Mouse (Mus musculus): ENCODE data around the gene Fap. TPM values are rescaled to one million over a fixed set of nuclear protein-coding genes. Genes with fewer than 3 reads are reported as not detected.

The Fap gene
- polyA plus RNA-seq, 1 experiment from 2014 or later = 10.5 TPM

DNA sequence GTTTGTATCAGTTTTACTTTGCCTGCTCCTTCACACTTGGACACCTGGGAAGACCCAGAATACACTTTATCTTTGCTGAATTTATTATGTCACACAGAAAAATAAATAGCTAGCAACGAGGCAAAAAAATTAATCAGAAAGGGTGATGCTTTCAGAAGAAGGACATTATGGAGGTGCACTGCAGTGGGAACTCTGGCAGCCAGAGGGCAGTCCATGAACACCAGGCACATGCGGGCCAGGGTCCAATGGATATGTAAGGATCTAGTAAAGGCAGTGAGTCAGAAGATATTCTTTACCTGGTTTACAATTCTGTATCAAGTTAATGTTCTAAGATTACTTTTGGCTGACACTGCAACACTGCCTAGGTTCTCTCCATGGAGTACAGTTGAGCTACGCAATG is 24.2 kb downstream of the Fap start:
- ATAC-seq = no peak
- H3K27ac ChIP-seq (ENCODE audit: low read length) = no peak overlapping the region
- no peaks in the 10 kb centered on the region for H3K9me3 ChIP-seq (ENCODE audit: control insufficient read depth, low read length)
- no peak overlapping the region for H3K9ac ChIP-seq (ENCODE audit: low read depth, low read length)
- H3K27me3 ChIP-seq (replicated peaks; ENCODE audit: control insufficient read depth, insufficient read depth, low read length) = no peaks in the 10 kb centered on the region
- no peaks in the 10 kb centered on the region for H3K36me3 ChIP-seq (ENCODE audit: control insufficient read depth, insufficient read depth, low read length)
- WGBS = 85% methylated on average over 3 of the region's 3 CpGs
- no peaks in the 10 kb centered on the region for H3K4me1 ChIP-seq (ENCODE audit: control insufficient read depth, insufficient read depth, low read length)
- no peak overlapping the region for H3K4me2 ChIP-seq (ENCODE audit: low read depth, low read length)
- no peak overlapping the region for H3K4me3 ChIP-seq (ENCODE audit: low read length)

DNA sequence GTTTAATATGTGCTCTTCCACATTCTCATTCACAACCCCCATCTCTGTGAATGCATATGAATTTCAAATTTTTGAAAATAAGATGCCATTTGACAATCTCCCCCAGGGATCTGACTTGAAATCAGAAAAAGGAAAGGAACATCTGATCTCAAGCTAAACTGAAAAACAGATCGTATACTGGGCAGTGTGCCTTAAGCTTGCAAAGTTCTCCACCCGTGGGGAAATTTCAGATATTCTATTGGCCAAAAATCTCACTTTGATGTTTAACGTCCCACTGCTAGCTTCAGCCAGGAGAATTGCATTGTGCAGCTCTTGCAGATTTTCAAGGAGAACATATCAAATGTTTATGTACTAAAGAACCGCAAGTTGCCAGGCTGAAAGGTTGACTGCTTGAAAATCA is 24.7 kb downstream of the Fap start:
- Histone ChIP-seq H3K36me3 (ENCODE audit: control insufficient read depth, insufficient read depth, low read length) (no peaks in the 10 kb centered on the region), H3K4me2 (ENCODE audit: low read depth, low read length) (no peak overlapping the region), H3K4me3 (ENCODE audit: low read length) (no peak overlapping the region), H3K9me3 (ENCODE audit: control insufficient read depth, low read length) (no peaks in the 10 kb centered on the region), H3K27ac (ENCODE audit: low read length) (no peak overlapping the region), H3K4me1 (ENCODE audit: control insufficient read depth, insufficient read depth, low read length) (no peaks in the 10 kb centered on the region), H3K27me3 (replicated peaks; ENCODE audit: control insufficient read depth, insufficient read depth, low read length) (no peaks in the 10 kb centered on the region), H3K9ac (ENCODE audit: low read depth, low read length) (no peak overlapping the region)
- WGBS = 79% methylated on average over 4 of the region's 4 CpGs
- ATAC-seq = no peak

DNA sequence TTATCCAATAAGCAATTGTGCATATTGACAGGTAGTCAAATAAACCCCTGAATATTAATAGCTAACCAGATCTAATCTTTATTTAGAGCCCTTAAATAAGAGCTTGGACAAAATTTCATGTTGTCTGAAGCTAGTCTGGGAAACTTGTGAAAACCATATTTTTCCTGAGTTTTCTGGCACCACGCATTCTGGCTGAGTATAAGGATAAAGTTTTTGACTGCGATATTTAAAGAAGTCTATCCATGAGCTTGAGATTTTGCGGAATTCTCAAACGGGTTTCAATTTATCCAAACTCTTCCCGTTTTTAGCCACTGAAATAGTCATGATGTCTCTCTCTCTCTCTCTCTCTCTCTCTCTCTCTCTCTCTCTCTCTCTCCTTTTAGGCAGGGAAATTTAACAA is 25.8 kb downstream of the Fap start:
- no peak overlapping the region for H3K27ac ChIP-seq (ENCODE audit: low read length)
- WGBS = 91% methylated on average over 5 of the region's 5 CpGs
- H3K9me3 ChIP-seq (ENCODE audit: control insufficient read depth, low read length) = no peaks in the 10 kb centered on the region
- H3K4me2 ChIP-seq (ENCODE audit: low read depth, low read length) = no peak overlapping the region
- no peaks in the 10 kb centered on the region for H3K4me1 ChIP-seq (ENCODE audit: control insufficient read depth, insufficient read depth, low read length)
- H3K9ac ChIP-seq (ENCODE audit: low read depth, low read length) = no peak overlapping the region
- H3K4me3 ChIP-seq (ENCODE audit: low read length) = no peak overlapping the region
- no peaks in the 10 kb centered on the region for H3K27me3 ChIP-seq (replicated peaks; ENCODE audit: control insufficient read depth, insufficient read depth, low read length)
- ATAC-seq = no peak
- H3K36me3 ChIP-seq (ENCODE audit: control insufficient read depth, insufficient read depth, low read length) = no peaks in the 10 kb centered on the region

DNA sequence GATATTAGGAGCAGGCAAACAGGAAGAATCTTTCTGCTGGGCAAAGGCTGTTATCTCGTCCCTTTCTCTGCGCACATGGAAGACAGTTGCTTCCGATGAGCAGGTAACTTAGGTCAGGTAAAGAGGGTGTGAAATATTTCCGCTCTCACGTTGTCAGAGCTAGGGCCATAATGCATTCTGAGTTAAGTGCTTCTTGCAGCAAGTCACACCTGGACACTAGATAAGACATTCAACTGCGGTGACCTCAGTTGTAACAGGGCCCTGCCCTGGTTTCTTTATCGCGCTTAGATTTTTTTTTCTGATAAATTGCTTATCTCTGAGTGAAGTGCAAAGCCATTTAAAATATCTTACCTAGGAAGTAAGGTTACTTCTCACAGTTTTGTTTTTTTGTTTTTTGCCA is 38.4 kb downstream of the Fap start:
- Histone ChIP-seq H3K27me3 (replicated peaks; ENCODE audit: control insufficient read depth, insufficient read depth, low read length) (no peaks in the 10 kb centered on the region; the same call in 1 of the 2 replicates), H3K4me3 (ENCODE audit: low read length) (no peak overlapping the region), H3K4me2 (ENCODE audit: low read depth, low read length) (no peak overlapping the region), H3K9me3 (ENCODE audit: control insufficient read depth, low read length) (no peaks in the 10 kb centered on the region), H3K4me1 (ENCODE audit: control insufficient read depth, insufficient read depth, low read length) (no peaks in the 10 kb centered on the region), H3K9ac (ENCODE audit: low read depth, low read length) (no peak overlapping the region), H3K27ac (ENCODE audit: low read length) (no peak overlapping the region), H3K36me3 (ENCODE audit: control insufficient read depth, insufficient read depth, low read length) (no peaks in the 10 kb centered on the region)
- ATAC-seq = 0 out of 2 replicates have a peak, but pooled peaks have one; percentile 56
- WGBS = 68% methylated on average over 8 of the region's 8 CpGs

DNA sequence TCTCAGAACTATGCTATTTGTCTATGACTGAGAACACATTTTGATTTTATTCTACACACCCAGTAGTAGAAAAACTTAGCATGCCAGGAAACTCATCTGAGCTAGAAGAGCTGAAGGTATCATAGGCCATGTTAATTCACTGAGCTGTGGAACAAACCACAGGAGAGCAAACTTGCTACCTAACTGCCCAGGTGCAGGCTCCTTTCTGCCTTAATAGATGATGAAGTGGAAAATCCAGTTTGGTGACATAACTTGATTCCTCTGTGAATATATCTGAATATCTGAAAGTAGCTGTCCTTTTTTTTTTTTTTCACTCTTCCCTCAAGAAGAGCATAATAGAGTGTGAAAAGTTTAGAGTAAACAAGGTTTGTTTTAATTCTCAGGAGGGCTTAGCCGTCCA is 42.8 kb downstream of the Fap start:
- Histone ChIP-seq H3K9me3 (ENCODE audit: control insufficient read depth, low read length) (no peaks in the 10 kb centered on the region), H3K9ac (ENCODE audit: low read depth, low read length) (no peak overlapping the region), H3K4me3 (ENCODE audit: low read length) (no peak overlapping the region), H3K27me3 (replicated peaks; ENCODE audit: control insufficient read depth, insufficient read depth, low read length) (no peaks in the 10 kb centered on the region; the same call in 1 of the 2 replicates), H3K4me2 (ENCODE audit: low read depth, low read length) (no peak overlapping the region), H3K27ac (ENCODE audit: low read length) (no peak overlapping the region), H3K36me3 (ENCODE audit: control insufficient read depth, insufficient read depth, low read length) (no peaks in the 10 kb centered on the region), H3K4me1 (ENCODE audit: control insufficient read depth, insufficient read depth, low read length) (no peaks in the 10 kb centered on the region)
- 34% methylated on average over 1 of the region's 1 CpGs for WGBS
- ATAC-seq = no peak

DNA sequence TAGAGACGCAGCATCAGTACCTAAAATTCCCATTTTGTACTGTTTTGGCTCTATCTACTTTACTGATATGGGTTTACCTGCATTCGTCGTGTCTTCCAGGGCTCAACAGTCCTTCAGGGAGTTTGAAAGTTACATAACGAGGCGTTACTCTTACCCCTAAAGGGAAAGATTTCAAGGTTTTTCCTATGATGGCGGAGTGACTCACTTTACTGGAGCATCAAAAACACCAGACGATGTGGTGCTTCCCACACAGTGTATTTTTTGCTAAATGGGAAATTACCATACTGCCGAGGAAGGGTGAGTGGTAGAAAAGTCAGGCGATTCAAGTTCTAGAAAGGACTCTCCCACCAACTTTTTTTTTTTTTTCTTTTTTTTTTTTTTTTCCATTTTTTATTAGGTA is 47.5 kb downstream of the Fap start:
- no peaks in the 10 kb centered on the region for H3K27me3 ChIP-seq (replicated peaks; ENCODE audit: control insufficient read depth, insufficient read depth, low read length)
- no peak overlapping the region for H3K9ac ChIP-seq (ENCODE audit: low read depth, low read length)
- H3K27ac ChIP-seq (ENCODE audit: low read length) = no peak overlapping the region
- no peak for ATAC-seq
- H3K9me3 ChIP-seq (ENCODE audit: control insufficient read depth, low read length) = no peaks in the 10 kb centered on the region
- no peak overlapping the region for H3K4me3 ChIP-seq (ENCODE audit: low read length)
- WGBS = 91% methylated on average over 9 of the region's 9 CpGs
- H3K4me1 ChIP-seq (ENCODE audit: control insufficient read depth, insufficient read depth, low read length) = no peaks in the 10 kb centered on the region
- H3K4me2 ChIP-seq (ENCODE audit: low read depth, low read length) = no peak overlapping the region
- H3K36me3 ChIP-seq (ENCODE audit: control insufficient read depth, insufficient read depth, low read length) = no peaks in the 10 kb centered on the region

DNA sequence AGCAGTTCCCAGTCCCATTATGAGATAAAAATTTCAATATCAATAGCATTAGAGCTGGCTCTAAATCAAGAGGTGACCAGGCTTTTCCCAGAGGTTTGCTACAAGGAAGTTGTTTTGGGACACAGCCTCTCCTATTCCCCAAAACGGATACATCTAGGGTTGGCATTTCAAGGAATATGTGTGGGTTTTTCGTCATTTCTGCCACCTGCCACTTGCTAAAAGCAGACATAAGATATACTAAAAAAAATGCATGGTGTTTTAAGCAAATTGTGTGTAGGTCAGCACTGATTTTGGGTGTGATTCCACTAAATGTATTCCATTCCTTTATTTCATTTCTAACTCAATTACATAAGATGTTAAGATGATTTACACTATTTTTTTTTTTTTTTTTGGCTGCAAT is 56.1 kb downstream of the Fap start:
- no peak for ATAC-seq
- WGBS = 89% methylated on average over 2 of the region's 2 CpGs
- Histone ChIP-seq H3K27ac (ENCODE audit: low read length) (no peak overlapping the region), H3K36me3 (ENCODE audit: control insufficient read depth, insufficient read depth, low read length) (no peaks in the 10 kb centered on the region), H3K9me3 (ENCODE audit: control insufficient read depth, low read length) (no peaks in the 10 kb centered on the region), H3K4me1 (ENCODE audit: control insufficient read depth, insufficient read depth, low read length) (no peaks in the 10 kb centered on the region), H3K9ac (ENCODE audit: low read depth, low read length) (no peak overlapping the region), H3K4me2 (ENCODE audit: low read depth, low read length) (no peak overlapping the region), H3K27me3 (replicated peaks; ENCODE audit: control insufficient read depth, insufficient read depth, low read length) (no peaks in the 10 kb centered on the region), H3K4me3 (ENCODE audit: low read length) (no peak overlapping the region)

DNA sequence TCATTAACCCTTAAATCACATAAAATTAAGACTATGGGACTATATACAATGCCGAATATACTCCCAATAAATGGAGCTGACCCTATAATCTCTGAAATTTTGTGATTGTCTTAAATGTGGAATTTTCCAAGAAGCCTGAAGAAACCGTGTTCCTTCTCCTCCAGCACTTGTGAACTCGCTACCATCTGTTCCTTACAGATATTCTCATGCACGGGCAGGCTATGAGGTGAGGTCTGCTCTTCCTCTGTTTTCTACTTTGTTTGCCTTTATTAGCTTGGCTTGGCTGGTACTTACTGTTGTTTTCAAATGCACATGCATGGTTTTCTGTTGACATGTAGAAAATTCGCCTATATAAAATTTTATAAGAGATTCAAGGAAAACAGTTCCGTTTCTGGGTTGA is 59.4 kb downstream of the Fap start:
- H3K27me3 ChIP-seq (replicated peaks; ENCODE audit: control insufficient read depth, insufficient read depth, low read length) = no peaks in the 10 kb centered on the region
- no peaks in the 10 kb centered on the region for H3K36me3 ChIP-seq (ENCODE audit: control insufficient read depth, insufficient read depth, low read length)
- H3K4me2 ChIP-seq (ENCODE audit: low read depth, low read length) = no peak overlapping the region
- no peak overlapping the region for H3K9ac ChIP-seq (ENCODE audit: low read depth, low read length)
- no peak for ATAC-seq
- H3K9me3 ChIP-seq (ENCODE audit: control insufficient read depth, low read length) = no peaks in the 10 kb centered on the region
- H3K27ac ChIP-seq (ENCODE audit: low read length) = no peak overlapping the region
- no peaks in the 10 kb centered on the region for H3K4me1 ChIP-seq (ENCODE audit: control insufficient read depth, insufficient read depth, low read length)
- 88% methylated on average over 6 of the region's 6 CpGs for WGBS
- H3K4me3 ChIP-seq (ENCODE audit: low read length) = no peak overlapping the region

DNA sequence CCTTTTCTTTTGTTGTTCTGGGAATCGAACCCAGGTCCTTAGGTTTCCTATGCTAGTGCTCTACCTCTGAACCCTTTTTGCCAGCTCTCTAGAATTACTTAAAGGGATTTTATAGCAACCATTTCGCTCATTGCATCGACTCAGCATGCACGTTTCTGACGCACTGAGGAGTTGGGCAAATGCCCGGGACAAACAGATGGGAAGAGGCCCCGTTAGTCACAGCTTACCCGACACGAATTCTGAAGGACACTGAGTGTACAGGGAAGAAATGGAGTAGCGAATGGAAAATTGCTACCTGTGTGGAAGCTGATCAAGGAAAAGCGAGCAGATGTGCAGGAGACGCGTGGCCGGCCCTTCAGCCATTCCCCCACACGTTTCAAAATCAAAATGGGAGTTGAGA is 60.4 kb downstream of the Fap start:
- no peaks in the 10 kb centered on the region for H3K9me3 ChIP-seq (ENCODE audit: control insufficient read depth, low read length)
- no peak overlapping the region for H3K9ac ChIP-seq (ENCODE audit: low read depth, low read length)
- 87% methylated on average over 15 of the region's 15 CpGs for WGBS
- no peak overlapping the region for H3K4me3 ChIP-seq (ENCODE audit: low read length)
- H3K36me3 ChIP-seq (ENCODE audit: control insufficient read depth, insufficient read depth, low read length) = no peaks in the 10 kb centered on the region
- H3K4me2 ChIP-seq (ENCODE audit: low read depth, low read length) = no peak overlapping the region
- H3K27ac ChIP-seq (ENCODE audit: low read length) = no peak overlapping the region
- H3K27me3 ChIP-seq (replicated peaks; ENCODE audit: control insufficient read depth, insufficient read depth, low read length) = no peaks in the 10 kb centered on the region
- no peak for ATAC-seq
- no peaks in the 10 kb centered on the region for H3K4me1 ChIP-seq (ENCODE audit: control insufficient read depth, insufficient read depth, low read length)

DNA sequence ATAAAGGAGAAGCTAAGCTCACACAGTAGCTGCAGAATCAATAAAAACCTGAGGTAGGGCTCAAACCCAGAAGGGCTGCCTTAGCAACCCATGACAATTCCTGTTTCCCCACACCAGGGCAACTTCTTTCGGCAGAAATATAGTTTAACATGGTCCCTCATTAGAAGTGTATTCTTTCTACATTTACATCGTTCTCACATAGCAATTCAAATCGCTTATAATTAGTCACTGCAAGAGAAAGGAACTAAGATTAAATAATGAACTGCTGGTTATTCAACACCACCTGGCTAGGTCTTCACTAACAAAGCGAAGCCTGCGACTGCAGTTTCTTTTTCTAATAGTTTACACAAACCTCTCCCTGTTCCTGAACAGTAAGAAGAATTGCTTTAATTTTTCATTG is 66.7 kb downstream of the Fap start:
- no peak overlapping the region for H3K4me3 ChIP-seq (ENCODE audit: low read length)
- H3K9me3 ChIP-seq (ENCODE audit: control insufficient read depth, low read length) = no peaks in the 10 kb centered on the region
- no peak for ATAC-seq
- WGBS = 76% methylated on average over 5 of the region's 5 CpGs
- no peaks in the 10 kb centered on the region for H3K27me3 ChIP-seq (replicated peaks; ENCODE audit: control insufficient read depth, insufficient read depth, low read length)
- no peak overlapping the region for H3K4me2 ChIP-seq (ENCODE audit: low read depth, low read length)
- H3K4me1 ChIP-seq (ENCODE audit: control insufficient read depth, insufficient read depth, low read length) = no peaks in the 10 kb centered on the region
- no peak overlapping the region for H3K27ac ChIP-seq (ENCODE audit: low read length)
- H3K9ac ChIP-seq (ENCODE audit: low read depth, low read length) = no peak overlapping the region
- H3K36me3 ChIP-seq (ENCODE audit: control insufficient read depth, insufficient read depth, low read length) = no peaks in the 10 kb centered on the region
